Mouse (Mus musculus) adrenal gland, adult 10 weeks (tissue): ENCODE measurements around the gene Pde2a. TPM values are rescaled to one million over a fixed set of nuclear protein-coding genes. Genes with fewer than 3 reads are reported as not detected.

Source experiments
- polyA plus RNA-seq: library from polyadenylated mRNA; stranded (reverse); fragments of 350-450 nt; fragmentation: Illumina TruSeq; extraction: RNeasy Lipid Tissue Mini Kit (QIAGEN cat#74804); gene quantifications from one replicate; pipeline ENCODE4 v1.2.3, GENCODE M21; 2014; ENCODE audit warnings: low read depth, low replicate concordance

Gene Pde2a
- 16.9 TPM for polyA plus RNA-seq

DNA sequence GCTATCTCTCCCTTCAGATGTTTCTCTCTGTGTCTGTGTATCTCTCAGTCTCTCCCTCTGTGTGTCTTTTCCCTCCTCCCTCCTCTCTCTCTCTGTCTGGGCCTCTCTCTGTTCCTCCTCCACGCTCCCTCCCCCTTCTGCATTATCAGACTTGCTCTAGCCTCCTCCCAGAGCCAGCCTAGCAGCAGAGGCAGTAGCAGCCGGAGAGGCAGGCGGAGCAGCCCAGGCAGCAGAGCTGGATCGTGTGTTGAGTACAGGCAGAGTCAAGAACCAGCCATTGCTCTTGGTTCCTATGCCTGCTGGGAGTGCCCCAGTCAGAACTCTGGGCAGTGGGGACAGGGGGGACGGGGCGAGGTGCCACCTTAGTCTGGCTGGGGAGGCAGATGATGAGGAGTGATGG lies at the start of gene Pde2a:
Pde2a (plus strand) TSS at position 163 of the 400 bp plus-strand sequence.

DNA sequence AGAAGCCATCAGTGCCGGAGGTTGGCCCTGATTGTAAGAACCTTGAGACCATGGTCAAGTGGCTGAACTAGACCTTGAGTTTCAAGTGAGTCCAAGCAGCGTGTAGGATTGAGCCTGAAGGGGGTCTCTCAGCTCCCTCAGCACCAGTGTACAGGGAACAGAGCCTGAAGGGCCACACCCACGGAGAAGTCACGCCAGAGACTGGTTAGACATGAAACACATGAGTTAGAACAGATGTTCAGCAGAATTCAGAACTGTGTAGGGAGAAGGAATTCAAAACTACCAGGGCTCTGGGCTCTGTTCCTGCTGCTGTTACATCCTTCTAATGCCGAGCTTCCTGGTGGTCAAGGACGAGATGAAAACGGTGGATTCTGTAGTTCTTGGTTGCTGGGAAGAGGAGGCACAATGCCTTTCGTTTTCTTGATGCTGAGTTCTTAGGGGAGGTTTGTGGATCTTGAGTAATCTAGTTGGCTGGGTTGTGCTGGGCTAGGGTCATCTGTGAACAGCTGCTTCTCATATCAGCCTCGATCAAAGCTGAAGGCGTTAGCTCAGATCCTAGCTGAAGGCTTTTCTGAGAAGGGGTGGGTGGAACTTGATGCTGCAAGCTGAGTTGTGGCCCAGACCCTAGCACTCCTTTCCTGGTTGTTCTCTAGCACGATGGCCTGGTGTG lies 11.1 kb upstream of the Pde2a start, which contains the start of gene Gm45837:
Gm45837 (plus strand) TSS at position 620 of the 670 bp plus-strand sequence.

Other genes with a start within 250 kb of the Pde2a start
- gene Atg16l2, start 119.4 kb upstream of the Pde2a start, polyA plus RNA-seq: 1.9 TPM
- 2.6 TPM for gene Stard10, start 104.6 kb upstream of the Pde2a start, polyA plus RNA-seq
- 1.6 TPM for gene Arap1, start 73.6 kb upstream of the Pde2a start, polyA plus RNA-seq
- gene Gm45837, start 10.8 kb upstream of the Pde2a start, polyA plus RNA-seq: not detected
- gene Art2b, start 163.9 kb downstream of the Pde2a start, polyA plus RNA-seq: not detected
- 13.2 TPM for gene Clpb, start 241.9 kb downstream of the Pde2a start, polyA plus RNA-seq